Mouse (Mus musculus) NIH3T3 (cell line): ENCODE measurements around the gene Slc29a4.

Source experiments
- DNase-seq: peaks from one replicate; pipeline ENCODE4 v3.0.0-alpha.2; 2012; ENCODE audit warnings: low read depth

Gene Slc29a4

GRCm38 (mm10) chr5:142696258-142696657 lies 3.9 kb downstream of the Slc29a4 start:
- DNase-seq = no peak

GRCm38 (mm10) chr5:142696865-142697264 lies 4.6 kb downstream of the Slc29a4 start:
- DNase-seq = no peak

GRCm38 (mm10) chr5:142697742-142698141 lies 5.4 kb downstream of the Slc29a4 start:
- peak; percentile 20 for DNase-seq

GRCm38 (mm10) chr5:142700842-142701589 lies 8.7 kb downstream of the Slc29a4 start:
- no peak for DNase-seq

GRCm38 (mm10) chr5:142701651-142702510 lies 9.6 kb downstream of the Slc29a4 start:
- no peak for DNase-seq

- DNase-seq = no peak
Measured at GRCm38 (mm10) chr5:142702511-142703138, 10.3 kb downstream of the Slc29a4 start.

- no peak for DNase-seq
Measured at GRCm38 (mm10) chr5:142703569-142703968, 11.3 kb downstream of the Slc29a4 start.

- no peak for DNase-seq
Measured at GRCm38 (mm10) chr5:142707709-142708108, 15.4 kb downstream of the Slc29a4 start.

- DNase-seq = no peak
Measured at GRCm38 (mm10) chr5:142709436-142709835, 17.1 kb downstream of the Slc29a4 start.

- peak; percentile 32 for DNase-seq
Measured at GRCm38 (mm10) chr5:142712373-142712772, 20.1 kb downstream of the Slc29a4 start.

- DNase-seq = peak; percentile 55
Measured at GRCm38 (mm10) chr5:142713966-142714365, 21.7 kb downstream of the Slc29a4 start.

GRCm38 (mm10) chr5:142715059-142715458 lies 22.7 kb downstream of the Slc29a4 start:
- no peak for DNase-seq

GRCm38 (mm10) chr5:142716056-142716455 lies 23.7 kb downstream of the Slc29a4 start:
- no peak for DNase-seq

- peak; percentile 82 for DNase-seq
Measured at GRCm38 (mm10) chr5:142718037-142718436, 25.7 kb downstream of the Slc29a4 start.

- no peak for DNase-seq
Measured at GRCm38 (mm10) chr5:142718486-142718885, 26.2 kb downstream of the Slc29a4 start.

GRCm38 (mm10) chr5:142719897-142720296 lies 27.6 kb downstream of the Slc29a4 start:
- no peak for DNase-seq

- peak; percentile 85 for DNase-seq
Measured at GRCm38 (mm10) chr5:142723520-142724133, 31.3 kb downstream of the Slc29a4 start.

- DNase-seq = no peak
Measured at GRCm38 (mm10) chr5:142724265-142724664, 32.0 kb downstream of the Slc29a4 start.

GRCm38 (mm10) chr5:142726748-142727147 lies 34.4 kb downstream of the Slc29a4 start:
- DNase-seq = no peak

- DNase-seq = no peak
Measured at GRCm38 (mm10) chr5:142728301-142728700, 36.0 kb downstream of the Slc29a4 start.

- DNase-seq = no peak
Measured at GRCm38 (mm10) chr5:142730295-142730694, 38.0 kb downstream of the Slc29a4 start.

- no peak for DNase-seq
Measured at GRCm38 (mm10) chr5:142731916-142732315, 39.6 kb downstream of the Slc29a4 start.
